In genomic region chr15:85172054-85172453, GRCm38 (mm10) we compare ENCODE assay signal across 11 mouse cellular contexts. TPM values are rescaled to one million over a fixed set of nuclear protein-coding genes. Genes with fewer than 3 reads are reported as not detected.
DNase-seq lines count a peak whose midpoint lies in the region; ATAC-seq lines count a peak whose summit lies in the region.
"Had no signal": no experiment of that assay in that cellular context is flagged by ENCODE, and none has a peak within 500 bp of the region (broad histone marks: within the 10 kb centered on the region; RNA-seq: fewer than 3 reads in every experiment).

No protein-coding gene starts in this region.

- no peaks in the 10 kb centered on the region for H3K36me3 ChIP-seq in midbrain, embryonic 10.5 days
- H3K36me3 ChIP-seq in midbrain, embryonic 15.5 days (replicated peaks), result no peaks in the 10 kb centered on the region
- H3K36me3 ChIP-seq in intestine, embryonic 16.5 days (ENCODE audit: control insufficient read depth, insufficient read depth, low read length), result no peaks in the 10 kb centered on the region
- H3K36me3 ChIP-seq in stomach, embryonic 15.5 days, result no peaks in the 10 kb centered on the region

- H3K4me2 ChIP-seq in midbrain, embryonic 15.5 days, result no peak overlapping the region
- H3K4me2 ChIP-seq in intestine, embryonic 16.5 days (ENCODE audit: low read depth, low read length), result no peak overlapping the region
- no peak overlapping the region for H3K4me2 ChIP-seq in stomach, embryonic 15.5 days

- peaks cover 5% of the 10 kb centered on the region for H3K4me1 ChIP-seq in midbrain, embryonic 10.5 days
- H3K4me1 ChIP-seq in midbrain, embryonic 15.5 days, result peaks cover 4% of the 10 kb centered on the region
- peaks cover 3% of the 10 kb centered on the region; the same call in 1 of the 2 replicates for H3K4me1 ChIP-seq in intestine, embryonic 16.5 days (ENCODE audit: control insufficient read depth, insufficient read depth, low read length)
- H3K4me1 ChIP-seq in stomach, embryonic 15.5 days, result peaks cover 4% of the 10 kb centered on the region; the same call in 1 of the 2 replicates

- H3K9ac ChIP-seq in midbrain, embryonic 15.5 days, result no peak overlapping the region
- no peak overlapping the region for H3K9ac ChIP-seq in intestine, embryonic 16.5 days (ENCODE audit: low read depth, low read length)
- H3K9ac ChIP-seq in stomach, embryonic 15.5 days, result no peak overlapping the region

- H3K4me3 ChIP-seq in midbrain, embryonic 10.5 days, result no peak overlapping the region
- H3K4me3 ChIP-seq in midbrain, embryonic 15.5 days, result no peak overlapping the region
- H3K4me3 ChIP-seq in intestine, embryonic 16.5 days (ENCODE audit: low read length), result no peak overlapping the region
- no peak overlapping the region for H3K4me3 ChIP-seq in stomach, embryonic 15.5 days (replicated peaks)

- no peak for ATAC-seq in midbrain, embryonic 15.5 days (replicated peaks)
- ATAC-seq in intestine, embryonic 16.5 days, result peak; percentile 26; the same call in 1 of the 2 replicates
- peak; percentile 63 for ATAC-seq in stomach, embryonic 15.5 days (ENCODE audit: insufficient read depth, low FRiP score, low read depth)
- no peak for ATAC-seq in megakaryocyte progenitor cell, adult 5-6 weeks (replicated peaks; ENCODE audit: poor library complexity)

- H3K27ac ChIP-seq in midbrain, embryonic 10.5 days (replicated peaks), result 0 out of 2 replicates have a peak overlapping the region, but pooled peaks have one; percentile 34
- H3K27ac ChIP-seq in midbrain, embryonic 15.5 days, result no peak overlapping the region
- peak overlapping the region; percentile 39; the same call in 1 of the 2 replicates for H3K27ac ChIP-seq in intestine, embryonic 16.5 days (ENCODE audit: low read length)
- peak overlapping the region; percentile 74 for H3K27ac ChIP-seq in stomach, embryonic 15.5 days

- no peak for DNase-seq in midbrain, embryonic 10.5 days (ENCODE audit: low spot score)
- peak; percentile 41 to 56 for DNase-seq in gastrocnemius, postnatal 4 days (ENCODE audit: low spot score in 2 of 2)
- DNase-seq in layer of hippocampus, adult 8-10 months (ENCODE audit: low spot score in 2 of 2), result no peak
- no peak for DNase-seq in adrenal gland, postnatal 4 days (ENCODE audit: low spot score in 2 of 2)
- DNase-seq: midbrain, embryonic 14.5 days had no signal

- 76% methylated on average over 2 of the region's 2 CpGs for WGBS in midbrain, embryonic 10.5 days
- 88% methylated on average over 2 of the region's 2 CpGs for WGBS in midbrain, embryonic 15.5 days
- 54% methylated on average over 2 of the region's 2 CpGs for WGBS in intestine, embryonic 16.5 days
- 33% methylated on average over 2 of the region's 2 CpGs for WGBS in stomach, embryonic 15.5 days

- H3K9me3 ChIP-seq in midbrain, embryonic 10.5 days (replicated peaks), result no peaks in the 10 kb centered on the region; the same call in 1 of the 2 replicates
- no peaks in the 10 kb centered on the region for H3K9me3 ChIP-seq in midbrain, embryonic 15.5 days
- H3K9me3 ChIP-seq in intestine, embryonic 16.5 days (ENCODE audit: control insufficient read depth, low read length), result peaks cover 4% of the 10 kb centered on the region; the same call in 1 of the 2 replicates
- no peaks in the 10 kb centered on the region for H3K9me3 ChIP-seq in stomach, embryonic 15.5 days

- H3K27me3 ChIP-seq in midbrain, embryonic 10.5 days (ENCODE audit: low read depth, poor library complexity, severe bottlenecking), result peaks cover 3% of the 10 kb centered on the region; the same call in 1 of the 2 replicates
- 0 out of 2 replicates have a peak, but pooled peaks cover 3% of the 10 kb centered on the region for H3K27me3 ChIP-seq in midbrain, embryonic 15.5 days (replicated peaks)
- no peaks in the 10 kb centered on the region for H3K27me3 ChIP-seq in intestine, embryonic 16.5 days (replicated peaks; ENCODE audit: control insufficient read depth, insufficient read depth, low read length)
- H3K27me3 ChIP-seq in stomach, embryonic 15.5 days (replicated peaks), result no peaks in the 10 kb centered on the region

RNA-seq across cellular contexts. Expression of gene Fbln1, which starts 33.7 kb away (rescaled TPM):
- polyA plus RNA-seq in midbrain, embryonic 10.5 days (2016; fragmentation: Nextera tagmentation; extraction: Ambion mirVana), result 162 and 179 TPM in 2 replicates
- 47.4 and 54.9 TPM in 2 replicates for polyA plus RNA-seq in midbrain, embryonic 15.5 days (2015; fragmentation: Nextera tagmentation; extraction: Ambion mirVana)
- 10 to 100 TPM; 41.1 to 42.4 TPM for total RNA-seq in gastrocnemius, postnatal 4 days (2021)
- polyA plus RNA-seq in intestine, embryonic 16.5 days (2015; fragmentation: Nextera tagmentation; extraction: Ambion mirVana), result 189 and 191 TPM in 2 replicates
- 209 and 235 TPM in 2 replicates for polyA plus RNA-seq in stomach, embryonic 15.5 days (2015; fragmentation: Nextera tagmentation; extraction: Ambion mirVana)
- 10 to 100 TPM; 13.0 to 19.7 (median 16.1) TPM for total RNA-seq in layer of hippocampus, adult 8-10 months (2022)
- total RNA-seq in megakaryocyte progenitor cell, adult 5-6 weeks (2015), result 0.42 and 0.47 TPM in 2 replicates
- total RNA-seq in megakaryocyte progenitor cell, adult 5-6 weeks (2017), result 0.24 and 0.37 TPM in 2 replicates
- total RNA-seq in adrenal gland, postnatal 4 days (2021), result 10 to 100 TPM; 64.1 to 77.4 TPM

RNA-seq across cellular contexts. Expression of gene Ribc2, which starts 40.2 kb away (rescaled TPM):
- polyA plus RNA-seq in midbrain, embryonic 10.5 days (2016; fragmentation: Nextera tagmentation; extraction: Ambion mirVana), result 0.41 and 0.57 TPM in 2 replicates
- polyA plus RNA-seq in midbrain, embryonic 15.5 days (2015; fragmentation: Nextera tagmentation; extraction: Ambion mirVana), result 1.0 and 1.3 TPM in 2 replicates
- not detected for total RNA-seq in gastrocnemius, postnatal 4 days (2021)
- polyA plus RNA-seq in intestine, embryonic 16.5 days (2015; fragmentation: Nextera tagmentation; extraction: Ambion mirVana), result 0.12 TPM in 1 of 2 replicates, not detected in the other
- 0.08 and 0.26 TPM in 2 replicates for polyA plus RNA-seq in stomach, embryonic 15.5 days (2015; fragmentation: Nextera tagmentation; extraction: Ambion mirVana)
- under 1 TPM in 1 of 4 experiments, not detected in 3; 0.32 TPM for total RNA-seq in layer of hippocampus, adult 8-10 months (2022)
- not detected in 2 replicates for total RNA-seq in megakaryocyte progenitor cell, adult 5-6 weeks (2015)
- total RNA-seq in megakaryocyte progenitor cell, adult 5-6 weeks (2017), result not detected in 2 replicates
- total RNA-seq in adrenal gland, postnatal 4 days (2021), result not detected
- total RNA-seq: liver, adult 2 months had no signal
- polyA plus RNA-seq: large intestine, adult 2 months; liver, adult 2 months had no signal

RNA-seq across cellular contexts. Expression of gene Smc1b, which starts 40.3 kb away (rescaled TPM):
- polyA plus RNA-seq in midbrain, embryonic 10.5 days (2016; fragmentation: Nextera tagmentation; extraction: Ambion mirVana), result 0.11 and 0.12 TPM in 2 replicates
- 0.14 TPM in 2 replicates for polyA plus RNA-seq in midbrain, embryonic 15.5 days (2015; fragmentation: Nextera tagmentation; extraction: Ambion mirVana)
- under 1 TPM; 0.08 to 0.17 TPM for total RNA-seq in gastrocnemius, postnatal 4 days (2021)
- 0.13 and 0.17 TPM in 2 replicates for polyA plus RNA-seq in intestine, embryonic 16.5 days (2015; fragmentation: Nextera tagmentation; extraction: Ambion mirVana)
- polyA plus RNA-seq in stomach, embryonic 15.5 days (2015; fragmentation: Nextera tagmentation; extraction: Ambion mirVana), result 0.15 and 0.18 TPM in 2 replicates
- total RNA-seq in layer of hippocampus, adult 8-10 months (2022), result under 1 TPM in 2 of 4 experiments, not detected in 2; 0.10 to 0.43 TPM
- total RNA-seq in megakaryocyte progenitor cell, adult 5-6 weeks (2015), result not detected in 2 replicates
- not detected in 2 replicates for total RNA-seq in megakaryocyte progenitor cell, adult 5-6 weeks (2017)
- under 1 TPM; 0.39 to 0.79 TPM for total RNA-seq in adrenal gland, postnatal 4 days (2021)

Comparison
In these comparisons a context has a peak if more than half of its experiments do, and no peak if none do; other contexts are left out.
1. DNase-seq: peak in gastrocnemius, postnatal 4 days (2 of 2); none in midbrain, embryonic 10.5 days (single experiment), layer of hippocampus, adult 8-10 months (0 of 2) and adrenal gland, postnatal 4 days (0 of 2).
2. ATAC-seq: peak in intestine, embryonic 16.5 days (single experiment) and stomach, embryonic 15.5 days (single experiment); none in midbrain, embryonic 15.5 days (single experiment) and megakaryocyte progenitor cell, adult 5-6 weeks (single experiment).
3. RNA of gene Fbln1, which starts 33.7 kb away (total RNA-seq): 64.1 to 77.4 TPM in adrenal gland, postnatal 4 days, 41.1 to 42.4 TPM in gastrocnemius, postnatal 4 days and 13.0 to 19.7 TPM in layer of hippocampus, adult 8-10 months; 0.24 to 0.47 TPM in megakaryocyte progenitor cell, adult 5-6 weeks; every median in the first group is over 4 times any median in the second.